Mouse (Mus musculus): ENCODE data around the gene Naf1.
A peak's percentile ranks its signal among the peaks of the same experiment; 100 is the strongest.

Naf1 gene

GRCm38 (mm10) chr8:66860023-66860422 is at the start of gene Naf1:
Gene Naf1, plus strand, starts transcription at chr8:66860217.
- peak; percentile 96 for DNase-seq (ENCODE audit: low spot score)

GRCm38 (mm10) chr8:66860921-66861588 is 1.0 kb downstream of the Naf1 start:
- peak; percentile 68 for DNase-seq (ENCODE audit: low spot score)

- DNase-seq (ENCODE audit: low spot score), result no peak
These were observed 1.8 kb downstream of the Naf1 start for GRCm38 (mm10) chr8:66861589-66862500.

- DNase-seq (ENCODE audit: low spot score), result no peak
These were observed 3.7 kb downstream of the Naf1 start for GRCm38 (mm10) chr8:66863761-66864160.

- DNase-seq (ENCODE audit: low spot score), result no peak
These were observed 5.1 kb downstream of the Naf1 start for GRCm38 (mm10) chr8:66865120-66865519.

- DNase-seq (ENCODE audit: low spot score), result no peak
These were observed 7.7 kb downstream of the Naf1 start for GRCm38 (mm10) chr8:66867679-66868078.

GRCm38 (mm10) chr8:66869211-66869932 is 9.4 kb downstream of the Naf1 start:
- DNase-seq (ENCODE audit: low spot score), result no peak

GRCm38 (mm10) chr8:66883866-66884265 is 23.8 kb downstream of the Naf1 start:
- no peak for DNase-seq (ENCODE audit: low spot score)

GRCm38 (mm10) chr8:66891879-66892278 is 31.9 kb downstream of the Naf1 start:
- DNase-seq (ENCODE audit: low spot score), result no peak

GRCm38 (mm10) chr8:66905000-66905399 is 45.0 kb downstream of the Naf1 start:
- no peak for DNase-seq (ENCODE audit: low spot score)

GRCm38 (mm10) chr8:66905557-66905956 is 45.5 kb downstream of the Naf1 start:
- no peak for DNase-seq (ENCODE audit: low spot score)

- no peak for DNase-seq (ENCODE audit: low spot score)
These were observed 46.1 kb downstream of the Naf1 start for GRCm38 (mm10) chr8:66906116-66906515.

- DNase-seq (ENCODE audit: low spot score), result no peak
These were observed 50.7 kb downstream of the Naf1 start for GRCm38 (mm10) chr8:66910684-66911083.

GRCm38 (mm10) chr8:66913616-66914536 is 53.9 kb downstream of the Naf1 start:
- peak; percentile 74 for DNase-seq (ENCODE audit: low spot score)

- DNase-seq (ENCODE audit: low spot score), result no peak
These were observed 56.0 kb downstream of the Naf1 start for GRCm38 (mm10) chr8:66916056-66916455.

- no peak for DNase-seq (ENCODE audit: low spot score)
These were observed 57.9 kb downstream of the Naf1 start for GRCm38 (mm10) chr8:66917695-66918467.

- DNase-seq (ENCODE audit: low spot score), result no peak
These were observed 58.5 kb downstream of the Naf1 start for GRCm38 (mm10) chr8:66918471-66918870.

GRCm38 (mm10) chr8:66933746-66934145 is 73.7 kb downstream of the Naf1 start:
- DNase-seq (ENCODE audit: low spot score), result no peak

GRCm38 (mm10) chr8:66936236-66936635 is 76.2 kb downstream of the Naf1 start:
- no peak for DNase-seq (ENCODE audit: low spot score)
